Mouse (Mus musculus): ENCODE measurements at regions not wholly inside any gene's neighbourhood (a gene's known extent, or its start where the extent isn't known, plus 50 kb on each side); places are given as distances from the start of the nearest gene placed in this dataset.
A peak's percentile ranks its signal among the peaks of the same experiment; 100 is the strongest.

GRCm38 (mm10) chr10:98781888-98782351 lies 132.3 kb upstream of the Atp2b1 start:
- DNase-seq, result no peak

GRCm38 (mm10) chr10:98785411-98785810 lies 128.8 kb upstream of the Atp2b1 start:
- DNase-seq, result no peak

- DNase-seq, result no peak
Observed at GRCm38 (mm10) chr10:98786089-98786488, 128.1 kb upstream of the Atp2b1 start.

- DNase-seq, result no peak
Observed at GRCm38 (mm10) chr10:98789763-98790162, 124.4 kb upstream of the Atp2b1 start.

- DNase-seq, result no peak
Observed at GRCm38 (mm10) chr10:98790456-98790855, 123.8 kb upstream of the Atp2b1 start.

- DNase-seq, result no peak
Observed at GRCm38 (mm10) chr10:98792019-98792741, 122.0 kb upstream of the Atp2b1 start.

- DNase-seq, result no peak
Observed at GRCm38 (mm10) chr10:98793926-98794536, 120.2 kb upstream of the Atp2b1 start.

GRCm38 (mm10) chr10:98796016-98796415 lies 118.2 kb upstream of the Atp2b1 start:
- DNase-seq, result no peak

GRCm38 (mm10) chr10:98798634-98799415 lies 115.4 kb upstream of the Atp2b1 start:
- no peak for DNase-seq

GRCm38 (mm10) chr10:98799830-98800229 lies 114.4 kb upstream of the Atp2b1 start:
- no peak for DNase-seq

GRCm38 (mm10) chr10:98800949-98801348 lies 113.3 kb upstream of the Atp2b1 start:
- no peak for DNase-seq

- DNase-seq, result no peak
Observed at GRCm38 (mm10) chr10:98805013-98805412, 109.2 kb upstream of the Atp2b1 start.

- DNase-seq, result no peak
Observed at GRCm38 (mm10) chr10:98806798-98807535, 107.2 kb upstream of the Atp2b1 start.

GRCm38 (mm10) chr10:98808644-98809043 lies 105.6 kb upstream of the Atp2b1 start:
- DNase-seq, result no peak

- DNase-seq, result no peak
Observed at GRCm38 (mm10) chr10:98829051-98829450, 85.2 kb upstream of the Atp2b1 start.

GRCm38 (mm10) chr10:98831488-98831887 lies 82.7 kb upstream of the Atp2b1 start:
- no peak for DNase-seq

GRCm38 (mm10) chr10:98837289-98838181 lies 76.7 kb upstream of the Atp2b1 start:
- DNase-seq, result no peak

GRCm38 (mm10) chr10:98838926-98839679 lies 75.1 kb upstream of the Atp2b1 start:
- DNase-seq, result no peak

- DNase-seq, result peak; percentile 8
Observed at GRCm38 (mm10) chr10:98839963-98840362, 74.2 kb upstream of the Atp2b1 start.

- no peak for DNase-seq
Observed at GRCm38 (mm10) chr10:98840411-98840810, 73.8 kb upstream of the Atp2b1 start.

Measured in gastrocnemius, postnatal 25 days (tissue).